ENCODE assay signal across 19 mouse cellular contexts in genomic region chr11:53800036-53800435, GRCm38 (mm10). TPM values are rescaled to one million over a fixed set of nuclear protein-coding genes. Genes with fewer than 3 reads are reported as not detected.
"Had no signal": no experiment of that assay in that cellular context is flagged by ENCODE, and none has a peak within 500 bp of the region (broad histone marks: within the 10 kb centered on the region; RNA-seq: fewer than 3 reads in every experiment).

No protein-coding gene starts in this region.

- H3K27me3 ChIP-seq: kidney, embryonic 15.5 days; limb, embryonic 13.5 days; liver, embryonic 15.5 days; midbrain, embryonic 15.5 days; neural tube, embryonic 12.5 days had no signal

- H3K27ac ChIP-seq: kidney, embryonic 15.5 days; limb, embryonic 13.5 days; liver, embryonic 15.5 days; midbrain, embryonic 15.5 days; neural tube, embryonic 12.5 days had no signal

- DNase-seq: kidney, postnatal 14 days; left cerebral cortex, postnatal 4 days; lung, embryonic 14.5 days; lung, postnatal 10 days; lung, postnatal 4 days; retina, postnatal 1 day; right cerebral cortex, postnatal 4 days; thymus, postnatal 36 days had no signal

- H3K9me3 ChIP-seq: kidney, embryonic 15.5 days; limb, embryonic 13.5 days; liver, embryonic 15.5 days; midbrain, embryonic 15.5 days; neural tube, embryonic 12.5 days had no signal

- H3K4me1 ChIP-seq: neural tube, embryonic 12.5 days had no signal

- H3K4me3 ChIP-seq: kidney, embryonic 15.5 days; limb, embryonic 13.5 days; liver, embryonic 15.5 days; midbrain, embryonic 15.5 days; neural tube, embryonic 12.5 days had no signal

- H3K36me3 ChIP-seq: kidney, embryonic 15.5 days; limb, embryonic 13.5 days; liver, embryonic 15.5 days; midbrain, embryonic 15.5 days; neural tube, embryonic 12.5 days had no signal

RNA-seq across cellular contexts. Expression of gene Gm17334, which starts 27.0 kb away (rescaled TPM):
- total RNA-seq: left cerebral cortex, postnatal 4 days; liver, adult 2 months; megakaryocyte, adult 5-6 weeks; monocyte, adult 5-6 weeks; neutrophil, adult 5-6 weeks had no signal
- polyA plus RNA-seq: midbrain, embryonic 11.5 days; midbrain, embryonic 15.5 days; neural tube, embryonic 12.5 days; stomach, embryonic 16.5 days had no signal

RNA-seq across cellular contexts. Expression of gene Gm12216, which starts 59.0 kb away (rescaled TPM):
- polyA plus RNA-seq: liver, embryonic 15.5 days; neural tube, embryonic 12.5 days had no signal
